Mouse (Mus musculus) kidney, adult 2 months (tissue): Measurements from ENCODE around the gene Rd3. TPM values are rescaled to one million over a fixed set of nuclear protein-coding genes. Genes with fewer than 3 reads are reported as not detected.
A peak's percentile ranks its signal among the peaks of the same experiment; 100 is the strongest.

Source experiments
- DNase-seq: peaks from one replicate; pipeline ENCODE4 v3.0.0; 2021
- H3K27ac ChIP-seq: fragments of 200-500 bp; 2 replicates; pipeline ENCODE4 v1.5.1; 2012; ENCODE audit warnings: low read depth, low read length, control low read depth, inconsistent platforms; ENCODE audit not compliant: insufficient read depth
- H3K27me3 ChIP-seq: fragments of 200-500 bp; replicated peaks from 2 replicates; pipeline ENCODE4 v1.6.1; 2012; ENCODE audit warnings: mild to moderate bottlenecking, moderate library complexity, low read length, inconsistent platforms; ENCODE audit not compliant: control insufficient read depth, insufficient read depth
- H3K36me3 ChIP-seq: fragments of 200-500 bp; 2 replicates; pipeline ENCODE4 v1.6.1; 2012; ENCODE audit warnings: mild to moderate bottlenecking, moderate library complexity, low read length, inconsistent platforms; ENCODE audit not compliant: control insufficient read depth, insufficient read depth
- H3K4me1 ChIP-seq: fragments of 200-500 bp; 2 replicates; pipeline ENCODE4 v1.6.1; 2011; ENCODE audit warnings: low read length; ENCODE audit not compliant: control insufficient read depth, insufficient read depth
- H3K4me3 ChIP-seq: fragments of 200-500 bp; 2 replicates; pipeline ENCODE4 v1.5.1; 2011; ENCODE audit warnings: mild to moderate bottlenecking, low read depth, low read length, control low read depth; ENCODE audit not compliant: insufficient read depth
- CTCF ChIP-seq: fragments of 200-500 bp; conservative IDR thresholded peaks from 2 replicates; pipeline ENCODE4 v1.5.1; 2011; ENCODE audit warnings: low read depth, mild to moderate bottlenecking, control low read depth, low read length, moderate library complexity, mixed read lengths; ENCODE audit not compliant: insufficient read depth, insufficient read length
- POLR2A ChIP-seq: fragments of 200-500 bp; IDR thresholded peaks from one replicate; pipeline ENCODE4 v1.6.1; 2011; ENCODE audit warnings: low read depth, low read length, control low read depth
- WGBS: fragments of 180-500 bp; shearing (Covaris S2); methylation state at CpG from one replicate; pipeline ENCODE4 v1.1.7; 2018; 5-methylcytosine and 5-hydroxymethylcytosine counted together
- polyA plus RNA-seq: library from polyadenylated mRNA; depleted of rRNA; stranded (reverse); fragments of >200 nt; gene quantifications from 2 replicates; pipeline ENCODE4 v1.2.3, GENCODE M21; 2012

Gene Rd3
- polyA plus RNA-seq, 1 experiment = 0.41 TPM

GRCm38 (mm10) chr1:191943638-191944037 is 33.5 kb upstream of the Rd3 start:
- Histone ChIP-seq H3K4me3 (no peak overlapping the region), H3K27ac (no peak overlapping the region), H3K36me3 (no peaks in the 10 kb centered on the region), H3K27me3 (no peaks in the 10 kb centered on the region), H3K4me1 (peaks cover 8% of the 10 kb centered on the region; the same call in 1 of the 2 replicates)
- TF ChIP-seq POLR2A (no peak), CTCF (no peak)
- no peak for DNase-seq
- WGBS = 74% methylated on average over 6 of the region's 6 CpGs

GRCm38 (mm10) chr1:191945341-191945740 is 31.8 kb upstream of the Rd3 start:
- no peaks in the 10 kb centered on the region for H3K27me3 ChIP-seq
- no peaks in the 10 kb centered on the region for H3K36me3 ChIP-seq
- no peak for TF ChIP-seq CTCF
- no peak for TF ChIP-seq POLR2A
- H3K4me3 ChIP-seq = no peak overlapping the region
- DNase-seq = peak; percentile 51
- H3K27ac ChIP-seq = no peak overlapping the region
- H3K4me1 ChIP-seq = peaks cover 8% of the 10 kb centered on the region; the same call in 1 of the 2 replicates
- 82% methylated on average over 8 of the region's 8 CpGs for WGBS

GRCm38 (mm10) chr1:191945756-191946155 is 31.4 kb upstream of the Rd3 start:
- Histone ChIP-seq H3K27me3 (no peaks in the 10 kb centered on the region), H3K4me1 (peaks cover 8% of the 10 kb centered on the region; the same call in 1 of the 2 replicates), H3K4me3 (no peak overlapping the region), H3K36me3 (no peaks in the 10 kb centered on the region), H3K27ac (no peak overlapping the region)
- 90% methylated on average over 5 of the region's 5 CpGs for WGBS
- TF ChIP-seq POLR2A (no peak), CTCF (no peak)
- DNase-seq = no peak

GRCm38 (mm10) chr1:191946261-191946660 is 30.9 kb upstream of the Rd3 start:
- 71% methylated on average over 7 of the region's 7 CpGs for WGBS
- Histone ChIP-seq H3K27ac (no peak overlapping the region), H3K36me3 (no peaks in the 10 kb centered on the region)

GRCm38 (mm10) chr1:191946835-191947234 is 30.3 kb upstream of the Rd3 start:
- peak; percentile 27 for DNase-seq
- 71% methylated on average over 2 of the region's 2 CpGs for WGBS
- TF ChIP-seq POLR2A (no peak), CTCF (no peak)
- no peaks in the 10 kb centered on the region for H3K36me3 ChIP-seq
- no peak overlapping the region for H3K27ac ChIP-seq
- H3K27me3 ChIP-seq = no peaks in the 10 kb centered on the region
- H3K4me1 ChIP-seq = peaks cover 8% of the 10 kb centered on the region; the same call in 1 of the 2 replicates
- no peak overlapping the region for H3K4me3 ChIP-seq

More at GRCm38 (mm10) chr1:191946261-191946660, 30.9 kb upstream of the Rd3 start:
- Histone ChIP-seq H3K27me3 (no peaks in the 10 kb centered on the region), H3K4me3 (no peak overlapping the region), H3K4me1 (peaks cover 8% of the 10 kb centered on the region; the same call in 1 of the 2 replicates)
- no peak for DNase-seq
- no peak for TF ChIP-seq CTCF
- no peak for TF ChIP-seq POLR2A

- DNase-seq = no peak
- Histone ChIP-seq H3K4me1 (peaks cover 8% of the 10 kb centered on the region; the same call in 1 of the 2 replicates), H3K27ac (no peak overlapping the region), H3K27me3 (no peaks in the 10 kb centered on the region), H3K36me3 (no peaks in the 10 kb centered on the region), H3K4me3 (no peak overlapping the region)
- WGBS = 59% methylated on average over 8 of the region's 8 CpGs
- TF ChIP-seq CTCF (no peak), POLR2A (no peak)
These were observed 29.4 kb upstream of the Rd3 start for GRCm38 (mm10) chr1:191947796-191948195.

GRCm38 (mm10) chr1:191948600-191948999 is 28.6 kb upstream of the Rd3 start:
- Histone ChIP-seq H3K4me1 (peaks cover 8% of the 10 kb centered on the region; the same call in 1 of the 2 replicates), H3K36me3 (no peaks in the 10 kb centered on the region), H3K4me3 (no peak overlapping the region), H3K27me3 (no peaks in the 10 kb centered on the region), H3K27ac (no peak overlapping the region)
- no peak for TF ChIP-seq POLR2A
- no peak for TF ChIP-seq CTCF
- WGBS = 87% methylated on average over 8 of the region's 8 CpGs
- no peak for DNase-seq
